Mouse (Mus musculus): ENCODE measurements around the gene Krt9. TPM values are rescaled to one million over a fixed set of nuclear protein-coding genes. Genes with fewer than 3 reads are reported as not detected.

Krt9 gene
- total RNA-seq, 2 experiments from 2014 or later = not detected

GRCm38 (mm10) chr11:100157331-100157730 lies 35.7 kb downstream of the Krt9 start:
- intact Hi-C loops (cut with DNase I) = no loop called here
- DNase-seq (ENCODE audit: low spot score) = no peak

DNA sequence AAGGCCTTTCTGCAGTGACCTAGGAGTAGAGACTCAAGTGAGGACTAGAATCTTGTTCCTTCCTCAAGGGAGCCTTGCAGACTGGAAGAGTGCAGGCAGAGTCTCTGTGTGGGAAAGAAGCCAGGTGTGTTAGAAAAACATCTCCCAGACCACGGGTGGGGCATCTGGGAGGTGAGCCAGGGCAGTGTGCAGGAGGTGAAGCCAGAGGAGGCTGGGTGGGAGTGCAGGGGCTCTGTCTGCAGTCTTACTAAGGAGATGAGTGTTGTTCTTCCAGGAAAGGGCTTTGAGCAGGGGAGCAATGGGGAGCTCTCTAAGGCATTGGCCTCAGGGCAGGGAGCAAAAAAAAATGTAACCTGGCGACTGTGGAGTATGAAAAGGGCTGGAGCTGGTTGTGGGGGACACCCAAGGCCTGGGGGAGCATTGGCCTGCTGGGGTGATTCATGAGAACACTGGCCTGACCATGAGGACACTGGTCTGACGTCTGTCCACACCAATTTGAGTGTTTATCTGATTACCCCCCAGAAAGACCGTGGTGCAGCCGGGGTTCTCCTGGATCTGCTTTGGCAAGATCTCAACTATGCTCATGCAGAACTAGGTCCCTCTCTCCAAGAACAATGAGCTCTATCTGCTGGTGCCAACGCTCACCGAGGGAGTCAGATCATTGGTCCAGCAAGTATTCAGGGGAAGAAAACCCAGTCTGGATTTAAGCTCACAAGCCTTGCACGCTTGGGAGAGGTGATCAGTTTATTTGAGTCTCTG lies 37.4 kb downstream of the Krt9 start:
- intact Hi-C loops (cut with DNase I) = no loop called here
- no peak for DNase-seq (ENCODE audit: low spot score)

DNA sequence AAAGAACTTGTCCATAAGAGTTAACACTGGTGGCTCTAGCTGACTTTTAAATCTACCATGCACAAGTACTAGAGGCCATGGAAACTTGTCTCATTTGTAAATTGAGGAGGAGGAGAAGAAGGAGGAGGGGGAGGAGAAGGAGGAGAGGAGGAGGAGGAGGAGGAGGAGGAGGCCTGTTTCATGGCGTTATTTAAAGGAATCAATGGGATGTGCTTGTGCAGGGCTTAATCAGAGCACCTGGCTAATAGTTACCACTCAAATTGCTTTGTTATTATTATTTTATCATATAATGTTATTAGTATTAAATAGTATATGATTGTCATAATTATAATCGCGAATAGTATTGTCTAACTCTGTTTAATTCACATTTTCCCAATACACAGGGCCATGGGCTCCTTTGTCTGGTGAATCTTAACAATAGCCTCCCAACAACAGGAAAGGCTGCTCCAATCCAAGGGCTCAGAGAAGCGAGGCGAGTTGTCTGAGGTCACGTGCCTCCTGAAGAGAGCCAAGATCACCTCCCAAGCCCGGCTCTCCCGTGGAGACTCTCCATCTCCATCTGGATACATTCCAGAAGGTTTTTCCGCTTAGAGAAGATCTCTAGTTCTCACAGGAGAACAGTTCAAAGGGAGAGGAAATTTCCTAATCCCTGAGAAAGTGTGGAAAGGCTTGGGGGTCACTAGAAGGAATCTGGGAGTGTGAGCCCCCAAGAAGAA lies 44.3 kb downstream of the Krt9 start, which contains the start of gene Krt19:
Gene Krt19, minus strand, starts transcription at position 51 of the 716 bp plus-strand sequence.
- no peak for DNase-seq (ENCODE audit: low spot score)
- intact Hi-C loops (cut with DNase I) = no loop called here

DNA sequence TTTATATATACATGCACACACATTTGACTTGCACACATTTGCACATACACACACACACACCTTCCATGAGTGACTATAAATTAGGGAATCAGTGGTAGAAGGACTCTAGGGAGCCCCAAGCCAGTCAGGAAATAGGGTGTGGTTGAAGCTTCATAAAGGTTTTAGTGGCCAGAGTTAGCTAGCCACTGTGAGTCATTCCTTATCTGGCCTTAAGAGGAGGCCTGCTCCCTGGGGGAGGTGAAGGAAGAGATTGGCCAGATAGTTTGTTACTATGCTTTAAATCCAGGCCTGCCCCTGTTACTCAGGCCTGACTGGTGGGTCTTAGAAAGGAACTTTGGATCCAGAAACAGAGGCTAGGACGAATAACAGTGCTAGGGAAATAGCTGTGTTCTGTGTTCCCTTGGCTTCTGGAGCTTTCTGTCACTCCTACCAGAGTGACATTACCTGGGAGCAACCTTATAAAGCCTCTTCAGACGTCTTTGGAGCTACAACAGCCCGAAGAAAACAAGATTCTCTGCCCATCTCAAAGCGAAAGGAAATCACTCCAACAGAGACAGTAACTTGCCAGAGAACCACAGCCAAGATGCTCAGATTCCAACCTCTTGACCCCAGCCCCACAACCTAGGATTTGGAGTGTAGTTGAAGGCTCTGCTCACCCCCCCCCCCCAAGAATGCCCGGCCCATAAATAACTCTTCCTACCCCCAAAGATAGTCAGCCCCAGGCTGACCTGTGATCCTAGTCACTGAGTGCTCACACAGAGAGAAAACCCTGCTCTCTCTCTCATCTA lies 45.3 kb downstream of the Krt9 start:
- intact Hi-C loops (cut with DNase I) = no loop called here
- DNase-seq (ENCODE audit: low spot score) = no peak

GRCm38 (mm10) chr11:100145858-100146560 lies 47.0 kb downstream of the Krt9 start:
- DNase-seq (ENCODE audit: low spot score) = no peak
- intact Hi-C loops (cut with DNase I) = no loop called here

DNA sequence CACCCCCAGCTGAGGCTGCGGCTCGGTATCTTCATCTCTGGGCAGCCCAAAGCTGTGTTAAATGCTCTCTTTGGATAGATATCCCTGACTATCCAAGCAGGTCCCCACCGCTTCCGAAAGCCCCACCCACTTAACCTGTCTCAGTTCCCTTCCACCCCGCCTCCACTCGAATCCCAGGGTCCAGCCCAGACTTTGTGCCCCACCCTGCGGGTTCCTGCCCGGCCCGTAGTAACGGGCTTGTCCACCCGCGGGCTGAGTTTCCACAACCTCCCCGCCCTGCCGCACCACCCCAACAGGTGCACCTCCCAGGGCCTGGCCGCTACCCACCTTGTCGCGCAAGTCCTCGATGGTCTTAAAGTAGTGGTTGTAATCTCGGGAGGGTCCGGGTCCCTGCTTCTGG lies 47.9 kb downstream of the Krt9 start:
- DNase-seq (ENCODE audit: low spot score) = no peak
- intact Hi-C loops (cut with DNase I) = no loop called here

DNA sequence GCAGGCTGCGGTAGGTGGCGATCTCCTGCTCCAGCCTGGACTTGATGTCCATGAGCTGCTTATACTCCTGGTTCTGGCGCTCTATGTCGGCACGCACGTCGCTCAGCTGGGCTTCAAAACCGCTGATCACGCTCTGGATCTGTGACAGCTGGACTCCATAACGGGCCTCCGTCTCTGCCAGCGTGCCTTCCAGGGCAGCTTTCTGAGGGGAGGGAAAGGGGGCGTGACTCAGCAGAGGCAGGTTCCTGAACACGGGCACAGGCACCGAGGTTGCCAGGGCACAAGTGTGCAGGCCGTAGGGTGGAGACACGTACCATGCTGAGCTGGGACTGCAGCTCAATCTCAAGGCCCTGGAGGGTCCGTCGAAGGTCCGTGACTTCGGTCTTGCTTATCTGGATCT lies 52.1 kb downstream of the Krt9 start:
- DNase-seq (ENCODE audit: low spot score) = no peak

GRCm38 (mm10) chr11:100139391-100139790 lies 53.7 kb downstream of the Krt9 start:
- intact Hi-C loops (cut with DNase I) = no loop called here
- no peak for DNase-seq (ENCODE audit: low spot score)

More for the DNA sequence above, 52.1 kb downstream of the Krt9 start:
- intact Hi-C loops (cut with DNase I) = no loop called here

GRCm38 (mm10) chr11:100138809-100139208 lies 54.2 kb downstream of the Krt9 start:
- DNase-seq (ENCODE audit: low spot score) = no peak
- intact Hi-C loops (cut with DNase I) = no loop called here

DNA sequence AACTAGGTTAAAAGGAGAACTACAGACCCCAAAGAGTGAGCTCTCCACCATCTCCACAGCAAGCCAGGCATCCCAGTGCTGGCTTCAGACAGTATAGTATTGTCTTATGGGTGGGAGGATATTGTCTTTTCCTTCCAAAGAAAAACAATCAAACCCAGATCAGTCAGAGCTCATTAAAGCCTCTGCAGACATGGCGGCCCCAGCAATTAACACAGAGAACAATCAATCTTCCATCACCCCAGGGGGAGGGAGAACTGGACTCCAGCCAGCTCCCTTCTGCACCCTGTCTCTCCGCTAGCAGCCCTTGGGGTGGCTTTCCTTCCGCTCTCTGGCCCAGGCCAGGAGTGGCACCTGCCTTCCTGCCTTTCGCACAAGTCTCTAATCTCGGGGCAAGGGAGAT lies 55.4 kb downstream of the Krt9 start:
- no peak for DNase-seq (ENCODE audit: low spot score)
- intact Hi-C loops (cut with DNase I) = no loop called here

Other genes starting within 250 kb of the Krt9 start
- gene Krtap9-5, start 244.8 kb downstream of the Krt9 start, total RNA-seq (2021) = not detected
- gene Krtap29-1, start 214.2 kb downstream of the Krt9 start, total RNA-seq (2021) = not detected
- gene Krtap16-1, start 206.6 kb downstream of the Krt9 start, total RNA-seq (2021) = not detected
- not detected for gene Krtap17-1, start 199.3 kb downstream of the Krt9 start, total RNA-seq (2021)
- gene Krt33a, start 177.0 kb downstream of the Krt9 start, total RNA-seq (2021) = not detected
- not detected for gene Krt33b, start 163.4 kb downstream of the Krt9 start, total RNA-seq (2021)
- not detected for gene Krt34, start 151.7 kb downstream of the Krt9 start, total RNA-seq (2021)
- not detected for gene Krt31, start 142.7 kb downstream of the Krt9 start, total RNA-seq (2021)
- gene Krt32, start 105.0 kb downstream of the Krt9 start, total RNA-seq (2021) = not detected
- not detected for gene Krt35, start 97.0 kb downstream of the Krt9 start, total RNA-seq (2021)
- gene Krt36, start 87.6 kb downstream of the Krt9 start, total RNA-seq (2021) = not detected
- not detected for gene Krt13, start 71.7 kb downstream of the Krt9 start, total RNA-seq (2021)
- not detected for gene Krt15, start 57.3 kb downstream of the Krt9 start, total RNA-seq (2021)
- gene Krt19, start 44.6 kb downstream of the Krt9 start, total RNA-seq (2021) = 10 to 100 TPM in 1 of 2 experiments, 1 to 10 TPM in 1; 9.8 to 16.4 TPM
- under 1 TPM; 0.73 to 0.78 TPM for gene Krt14, start 14.3 kb upstream of the Krt9 start, total RNA-seq (2021)
- gene Krt16, start 55.7 kb upstream of the Krt9 start, total RNA-seq (2021) = not detected
- gene Krt17, start 67.8 kb upstream of the Krt9 start, total RNA-seq (2021) = not detected
- gene Krt42, start 76.6 kb upstream of the Krt9 start, total RNA-seq (2021) = not detected
- gene Eif1, start 126.6 kb upstream of the Krt9 start, total RNA-seq (2021) = 1,000 to 10,000 TPM; 1,459 to 1,550 TPM
- gene Gast, start 141.2 kb upstream of the Krt9 start, total RNA-seq (2021) = not detected
- gene Hap1, start 162.9 kb upstream of the Krt9 start, total RNA-seq (2021) = 1 to 10 TPM in 1 of 2 experiments, under 1 TPM in 1; 0.83 to 1.2 TPM
- 100 to 1,000 TPM; 239 to 247 TPM for gene Jup, start 204.5 kb upstream of the Krt9 start, total RNA-seq (2021)
- gene P3h4, start 221.6 kb upstream of the Krt9 start, total RNA-seq (2021) = 10 to 100 TPM; 15.4 to 15.8 TPM
- 10 to 100 TPM; 12.2 to 14.4 TPM for gene Fkbp10, start 222.5 kb upstream of the Krt9 start, total RNA-seq (2021)
- 10 to 100 TPM; 30.2 to 33.3 TPM for gene Nt5c3b, start 248.6 kb upstream of the Krt9 start, total RNA-seq (2021)
- gene Klhl10, start 248.7 kb upstream of the Krt9 start, total RNA-seq (2021) = under 1 TPM; 0.88 to 0.92 TPM